12 mouse cellular contexts compared by ENCODE assay signal in genomic region chr3:87144476-87145240, GRCm38 (mm10). TPM values are rescaled to one million over a fixed set of nuclear protein-coding genes. Genes with fewer than 3 reads are reported as not detected.
DNase-seq lines count a peak whose midpoint lies in the region; ATAC-seq and TF ChIP-seq lines count a peak whose summit lies in the region.
"Had no signal": no experiment of that assay in that cellular context is flagged by ENCODE, and none has a peak within 500 bp of the region (broad histone marks: within the 10 kb centered on the region; RNA-seq: fewer than 3 reads in every experiment).

No protein-coding gene starts in this region.

- 56% methylated on average over 6 of the region's 6 CpGs for WGBS in heart, embryonic 16.5 days
- WGBS in midbrain, embryonic 10.5 days = 38% methylated on average over 6 of the region's 6 CpGs
- 51% methylated on average over 6 of the region's 6 CpGs for WGBS in midbrain, postnatal 0 days
- 72% methylated on average over 6 of the region's 6 CpGs for WGBS in limb, embryonic 10.5 days

- TF ChIP-seq CTCF in midbrain, postnatal 0 days (IDR thresholded peaks at IDR 0.05) = no peak

- H3K36me3 ChIP-seq in heart, embryonic 16.5 days (ENCODE audit: control insufficient read depth, insufficient read depth) = peaks cover 4% of the 10 kb centered on the region
- peaks cover 52% of the 10 kb centered on the region for H3K36me3 ChIP-seq in midbrain, embryonic 10.5 days
- H3K36me3 ChIP-seq in midbrain, postnatal 0 days (ENCODE audit: insufficient read depth, low read length) = no peaks in the 10 kb centered on the region
- H3K36me3 ChIP-seq in limb, embryonic 10.5 days = peaks cover 64% of the 10 kb centered on the region
- H3K36me3 ChIP-seq: G1E had no signal

- H3K4me3 ChIP-seq in heart, embryonic 16.5 days (ENCODE audit: low read length) = no peak overlapping the region
- no peak overlapping the region for H3K4me3 ChIP-seq in midbrain, embryonic 10.5 days
- H3K4me3 ChIP-seq in midbrain, postnatal 0 days (ENCODE audit: low read depth, low read length) = no peak overlapping the region
- no peak overlapping the region for H3K4me3 ChIP-seq in limb, embryonic 10.5 days

- ATAC-seq in heart, embryonic 16.5 days (replicated peaks; ENCODE audit: extremely low read depth, insufficient read depth, low FRiP score) = no peak
- ATAC-seq in midbrain, postnatal 0 days (ENCODE audit: low FRiP score) = no peak
- ATAC-seq: inflammation-experienced regulatory T-cells, adult 6 months had no signal

- H3K27ac ChIP-seq in heart, embryonic 16.5 days (ENCODE audit: low read length) = peak overlapping the region; percentile 46
- peak overlapping the region; percentile 78 for H3K27ac ChIP-seq in midbrain, embryonic 10.5 days (replicated peaks)
- no peak overlapping the region for H3K27ac ChIP-seq in midbrain, postnatal 0 days (ENCODE audit: low read depth, low read length)
- H3K27ac ChIP-seq in limb, embryonic 10.5 days = peak overlapping the region; percentile 81

- H3K4me2 ChIP-seq in heart, embryonic 16.5 days (ENCODE audit: low read depth, low read length) = no peak overlapping the region
- H3K4me2 ChIP-seq in midbrain, postnatal 0 days (ENCODE audit: low read depth, low read length, poor library complexity, severe bottlenecking) = no peak overlapping the region

- H3K9ac ChIP-seq in heart, embryonic 16.5 days (ENCODE audit: low read length) = peak overlapping the region; percentile 28; the same call in 1 of the 2 replicates
- no peak overlapping the region for H3K9ac ChIP-seq in midbrain, postnatal 0 days (replicated peaks; ENCODE audit: low read length, poor library complexity, severe bottlenecking)

- DNase-seq in heart, postnatal 10 days = no peak
- DNase-seq in midbrain, embryonic 10.5 days (ENCODE audit: low spot score) = no peak
- DNase-seq in midbrain, postnatal 0 days (ENCODE audit: low spot score) = no peak
- DNase-seq in ZHBTc4 (ENCODE audit: low read depth, low spot score) = peak; percentile 68
- no peak for DNase-seq in limb, embryonic 10.5 days (ENCODE audit: low spot score)
- DNase-seq in thymus, postnatal 4 days = no peak
- DNase-seq in T-cell, adult 2 months (ENCODE audit: low spot score) = no peak
- DNase-seq: layer of hippocampus, adult 9-11 months had no signal

- no peaks in the 10 kb centered on the region for H3K27me3 ChIP-seq in heart, embryonic 16.5 days (ENCODE audit: control insufficient read depth, insufficient read depth, low read length)
- H3K27me3 ChIP-seq in midbrain, embryonic 10.5 days (ENCODE audit: low read depth, poor library complexity, severe bottlenecking) = no peaks in the 10 kb centered on the region
- no peaks in the 10 kb centered on the region for H3K27me3 ChIP-seq in midbrain, postnatal 0 days (ENCODE audit: insufficient read depth, low read length)
- H3K27me3 ChIP-seq in limb, embryonic 10.5 days (ENCODE audit: low read depth, poor library complexity, severe bottlenecking) = no peaks in the 10 kb centered on the region

- intact Hi-C loops in heart, postnatal 10 days (cut with DNase I) = no loop called here

- H3K9me3 ChIP-seq in heart, embryonic 16.5 days (replicated peaks; ENCODE audit: control insufficient read depth, low read length) = no peaks in the 10 kb centered on the region
- no peaks in the 10 kb centered on the region for H3K9me3 ChIP-seq in midbrain, embryonic 10.5 days (replicated peaks)
- no peaks in the 10 kb centered on the region for H3K9me3 ChIP-seq in midbrain, postnatal 0 days (ENCODE audit: low read length)
- H3K9me3 ChIP-seq in limb, embryonic 10.5 days (replicated peaks) = no peaks in the 10 kb centered on the region
- H3K9me3 ChIP-seq: G1E had no signal

- H3K4me1 ChIP-seq in heart, embryonic 16.5 days (ENCODE audit: control insufficient read depth, insufficient read depth, low read length) = peaks cover 22% of the 10 kb centered on the region
- H3K4me1 ChIP-seq in midbrain, embryonic 10.5 days = peaks cover 29% of the 10 kb centered on the region
- H3K4me1 ChIP-seq in midbrain, postnatal 0 days (ENCODE audit: insufficient read depth, low read length) = peaks cover 3% of the 10 kb centered on the region; the same call in 1 of the 2 replicates
- peaks cover 39% of the 10 kb centered on the region for H3K4me1 ChIP-seq in limb, embryonic 10.5 days

RNA-seq across cellular contexts. Expression of gene Kirrel, which starts 29.9 kb away (rescaled TPM):
- 7.6 and 10.2 TPM in 2 replicates for polyA plus RNA-seq in heart, embryonic 16.5 days (2015; fragmentation: Nextera tagmentation; extraction: Ambion mirVana)
- total RNA-seq in heart, postnatal 10 days (2021) = 10 to 100 TPM; 12.8 to 14.8 TPM
- polyA plus RNA-seq in midbrain, embryonic 10.5 days (2016; fragmentation: Nextera tagmentation; extraction: Ambion mirVana) = 11.2 and 11.6 TPM in 2 replicates
- 11.1 and 11.3 TPM in 2 replicates for total RNA-seq in midbrain, postnatal 0 days (2014; rRNA removed)
- 3.3 and 4.0 TPM in 2 replicates for polyA plus RNA-seq in midbrain, postnatal 0 days (2015; fragmentation: Nextera tagmentation; extraction: Ambion mirVana)
- polyA plus RNA-seq in limb, embryonic 10.5 days (2016; fragmentation: Nextera tagmentation; extraction: Ambion mirVana) = 17.4 and 19.0 TPM in 2 replicates
- total RNA-seq: megakaryocyte-erythroid progenitor cell, adult 5-6 weeks had no signal
- polyA plus RNA-seq: G1E; inflammation-experienced regulatory T-cells, adult 6 months had no signal
